Mouse (Mus musculus): ENCODE data around the gene Tceal1. TPM values are rescaled to one million over a fixed set of nuclear protein-coding genes. Genes with fewer than 3 reads are reported as not detected.
"Not testable (repeated sequence)": the region's sequence is repeated elsewhere in the genome, so short reads cannot be mapped to it uniquely, and the experiment has no call there.

Tceal1 gene
- total and polyA plus RNA-seq, 2 experiments = 0.23 to 0.28 TPM

DNA sequence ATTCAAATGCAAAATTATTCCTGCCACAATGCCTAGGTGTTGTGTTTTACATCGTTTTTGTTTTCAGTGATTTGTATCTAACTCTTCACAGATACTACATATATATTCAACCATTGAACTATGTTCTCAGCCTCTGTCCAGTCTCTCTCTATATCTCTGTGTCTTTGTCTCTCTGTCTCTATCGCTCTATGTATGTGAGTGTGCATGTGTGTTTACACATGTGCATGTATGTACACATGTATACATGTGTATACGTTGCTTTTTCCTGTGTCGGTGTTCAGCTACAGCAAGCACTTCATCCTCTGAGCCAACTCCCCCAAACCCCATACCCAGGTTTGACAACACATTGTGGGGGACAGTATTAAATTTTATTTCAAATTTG, 15.5 kb upstream of the Tceal1 start:
- H3K4me1 ChIP-seq (ENCODE audit: control insufficient read depth, insufficient read depth, low read length) = no peaks in the 10 kb centered on the region
- no peak for TF ChIP-seq CTCF (IDR thresholded peaks at IDR 0.05; ENCODE audit: low read depth, low read length)
- no peak for TF ChIP-seq POLR2A (IDR thresholded peaks at IDR 0.05; ENCODE audit: extremely low read depth, insufficient read depth, low read length)

DNA sequence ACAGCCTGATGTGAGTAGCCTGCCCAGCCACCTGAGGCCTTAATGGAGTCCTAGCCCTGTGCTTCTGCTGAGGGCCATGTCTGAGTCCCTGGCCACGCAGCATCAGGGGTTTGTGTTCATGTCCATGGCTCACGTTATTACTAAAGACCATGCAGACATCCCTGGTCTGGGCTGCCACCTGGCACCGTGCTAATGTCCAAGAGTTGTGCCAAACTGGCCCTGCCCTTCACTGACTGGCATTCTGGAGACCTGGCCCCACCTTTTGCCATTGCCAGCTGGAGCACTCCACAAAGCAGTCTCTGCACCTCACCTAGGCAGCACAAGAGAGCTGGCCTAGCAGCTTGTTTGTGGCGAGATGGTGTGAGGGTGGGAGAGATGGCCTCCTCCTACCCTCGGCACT, 14.6 kb upstream of the Tceal1 start:
- no peak overlapping the region for H3K9ac ChIP-seq (ENCODE audit: low read depth, low read length)
- H3K4me3 ChIP-seq (ENCODE audit: insufficient read depth, low read depth, low read length) = no peak overlapping the region
- no peak for DNase-seq (ENCODE audit: extremely low read depth, low read depth, low spot score)
- no peaks in the 10 kb centered on the region for H3K79me2 ChIP-seq (ENCODE audit: control insufficient read depth, insufficient read depth, low read length)
- H3K36me3 ChIP-seq (ENCODE audit: control insufficient read depth, insufficient read depth, low read length) = no peaks in the 10 kb centered on the region
- TF ChIP-seq POLR2A (IDR thresholded peaks at IDR 0.05; ENCODE audit: extremely low read depth, insufficient read depth, low read length) (no peak), CTCF (IDR thresholded peaks at IDR 0.05; ENCODE audit: low read depth, low read length) (no peak)
- no peak overlapping the region for H3K27ac ChIP-seq (replicated peaks; ENCODE audit: insufficient read depth, low read depth, low read length)
- 88% methylated on average over 5 of the region's 5 CpGs for WGBS
- H3K4me1 ChIP-seq (ENCODE audit: control insufficient read depth, insufficient read depth, low read length) = no peaks in the 10 kb centered on the region
- H3K27me3 ChIP-seq (ENCODE audit: control insufficient read depth, insufficient read depth, low read length) = no peaks in the 10 kb centered on the region

More for the DNA sequence above, 15.5 kb upstream of the Tceal1 start:
- no peak for DNase-seq (ENCODE audit: extremely low read depth, low read depth, low spot score)
- H3K9ac ChIP-seq (ENCODE audit: low read depth, low read length) = no peak overlapping the region
- no peaks in the 10 kb centered on the region for H3K27me3 ChIP-seq (ENCODE audit: control insufficient read depth, insufficient read depth, low read length)
- no peaks in the 10 kb centered on the region for H3K79me2 ChIP-seq (ENCODE audit: control insufficient read depth, insufficient read depth, low read length)
- H3K36me3 ChIP-seq (ENCODE audit: control insufficient read depth, insufficient read depth, low read length) = no peaks in the 10 kb centered on the region
- no peak overlapping the region for H3K27ac ChIP-seq (replicated peaks; ENCODE audit: insufficient read depth, low read depth, low read length)
- no peak overlapping the region for H3K4me3 ChIP-seq (ENCODE audit: insufficient read depth, low read depth, low read length)
- 83% methylated on average over 4 of the region's 4 CpGs for WGBS

DNA sequence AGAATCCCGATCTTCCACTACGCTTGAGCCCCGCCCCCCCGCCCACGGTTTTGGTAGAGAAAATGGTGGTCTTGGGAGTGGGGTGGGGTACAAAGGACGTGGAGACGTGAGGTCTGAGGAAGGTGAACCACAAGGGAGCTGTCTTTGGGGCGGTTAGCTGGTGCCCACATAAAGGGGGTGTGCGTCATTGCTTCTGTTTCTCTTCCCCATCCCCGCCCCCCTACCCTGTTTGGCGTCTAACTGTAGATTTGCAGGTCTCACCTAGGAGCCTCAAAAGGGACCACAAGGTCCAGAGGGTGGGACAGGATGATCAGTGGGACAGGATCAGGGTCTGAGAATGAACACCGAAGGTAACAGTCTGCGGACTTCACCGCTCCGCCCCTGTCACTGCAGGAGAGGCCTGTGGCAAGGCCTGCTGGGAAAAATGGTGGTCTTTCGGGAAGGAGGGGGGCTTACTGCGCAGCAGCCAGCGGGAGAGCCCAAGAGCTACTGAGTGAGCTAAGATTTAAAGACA, 443 bp downstream of the Tceal1 start:
- TF ChIP-seq CTCF (IDR thresholded peaks at IDR 0.05; ENCODE audit: low read depth, low read length) = no peak
- TF ChIP-seq POLR2A (IDR thresholded peaks at IDR 0.05; ENCODE audit: extremely low read depth, insufficient read depth, low read length) = no peak
- Histone ChIP-seq H3K27me3 (ENCODE audit: control insufficient read depth, insufficient read depth, low read length) (no peaks in the 10 kb centered on the region), H3K9ac (ENCODE audit: low read depth, low read length) (peak overlapping the region; percentile 75), H3K36me3 (ENCODE audit: control insufficient read depth, insufficient read depth, low read length) (no peaks in the 10 kb centered on the region), H3K27ac (replicated peaks; ENCODE audit: insufficient read depth, low read depth, low read length) (no peak overlapping the region), H3K4me1 (ENCODE audit: control insufficient read depth, insufficient read depth, low read length) (no peaks in the 10 kb centered on the region), H3K79me2 (ENCODE audit: control insufficient read depth, insufficient read depth, low read length) (no peaks in the 10 kb centered on the region), H3K4me3 (ENCODE audit: insufficient read depth, low read depth, low read length) (peak overlapping the region; percentile 60)
- no peak for DNase-seq (ENCODE audit: extremely low read depth, low read depth, low spot score)
- 2% methylated on average over 16 of the region's 18 CpGs for WGBS

DNA sequence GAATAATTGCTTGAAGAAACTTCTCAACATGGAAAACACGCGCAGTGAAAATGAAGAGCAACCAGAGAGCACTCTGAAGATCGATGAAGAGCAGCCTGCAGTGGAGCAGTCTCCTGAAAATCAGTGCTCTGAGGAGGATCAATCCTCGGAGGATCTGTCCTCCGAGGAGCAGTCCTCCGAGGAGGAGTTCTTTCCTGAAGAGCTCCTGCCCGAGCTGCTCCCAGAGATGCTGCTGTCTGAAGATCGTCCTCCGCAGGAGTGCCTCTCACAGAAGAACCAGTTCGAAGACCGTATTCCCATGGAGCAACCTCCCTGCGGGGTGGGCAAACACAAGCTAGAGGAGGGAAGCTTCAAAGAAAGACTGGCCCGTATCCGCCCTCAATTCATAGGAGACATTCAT, 1.0 kb downstream of the Tceal1 start:
- H3K4me1 ChIP-seq (ENCODE audit: control insufficient read depth, insufficient read depth, low read length) = no peaks in the 10 kb centered on the region
- WGBS = 30% methylated on average over 14 of the region's 14 CpGs
- no peak overlapping the region for H3K27ac ChIP-seq (replicated peaks; ENCODE audit: insufficient read depth, low read depth, low read length)
- no peaks in the 10 kb centered on the region for H3K79me2 ChIP-seq (ENCODE audit: control insufficient read depth, insufficient read depth, low read length)
- H3K36me3 ChIP-seq (ENCODE audit: control insufficient read depth, insufficient read depth, low read length) = no peaks in the 10 kb centered on the region
- peak overlapping the region; percentile 50; the same call in 1 of the 2 replicates for H3K9ac ChIP-seq (ENCODE audit: low read depth, low read length)
- H3K4me3 ChIP-seq (ENCODE audit: insufficient read depth, low read depth, low read length) = peak overlapping the region; percentile 60; the same call in 1 of the 2 replicates
- no peaks in the 10 kb centered on the region for H3K27me3 ChIP-seq (ENCODE audit: control insufficient read depth, insufficient read depth, low read length)
- TF ChIP-seq POLR2A (IDR thresholded peaks at IDR 0.05; ENCODE audit: extremely low read depth, insufficient read depth, low read length) = no peak
- no peak for TF ChIP-seq CTCF (IDR thresholded peaks at IDR 0.05; ENCODE audit: low read depth, low read length)
- DNase-seq (ENCODE audit: extremely low read depth, low read depth, low spot score) = no peak

DNA sequence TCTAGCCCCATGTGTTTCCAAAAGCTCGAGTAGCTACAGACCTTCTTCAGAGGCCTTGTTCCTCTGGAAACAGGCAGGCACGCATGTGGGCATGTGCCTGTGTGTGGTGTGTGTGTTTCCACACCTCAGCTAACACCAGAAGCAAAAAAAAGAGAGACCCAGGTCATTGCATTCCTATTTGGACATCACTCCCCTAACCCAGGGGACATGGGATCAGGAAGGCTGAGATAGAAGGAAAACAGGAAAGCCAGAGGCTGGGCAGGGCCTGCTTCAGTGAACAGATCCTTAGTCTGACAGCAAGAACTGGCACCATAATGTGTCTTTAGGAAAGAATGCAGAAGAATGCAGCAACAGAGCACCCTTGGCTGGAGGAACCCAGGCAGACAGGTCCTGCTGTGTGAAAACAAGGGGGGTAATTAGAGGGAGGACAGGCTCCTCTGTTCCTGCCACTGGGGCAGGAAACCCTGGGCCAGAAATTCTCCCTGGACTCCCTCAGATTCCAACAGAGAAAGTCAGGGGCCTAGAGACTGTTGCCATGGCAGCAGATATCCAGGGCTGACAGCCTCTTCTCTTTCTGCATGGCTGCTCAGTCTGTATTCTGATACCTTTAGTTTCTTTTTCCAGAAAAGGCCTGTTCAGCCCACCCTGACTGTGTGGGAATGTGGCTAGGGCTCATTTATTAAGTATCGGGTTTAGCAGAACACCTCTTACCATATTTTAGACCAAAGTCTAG, 7.1 kb downstream of the Tceal1 start:
- H3K4me3 ChIP-seq (ENCODE audit: insufficient read depth, low read depth, low read length); H3K4me1 ChIP-seq (ENCODE audit: control insufficient read depth, insufficient read depth, low read length); H3K79me2 ChIP-seq (ENCODE audit: control insufficient read depth, insufficient read depth, low read length); H3K27me3 ChIP-seq (ENCODE audit: control insufficient read depth, insufficient read depth, low read length); H3K27ac ChIP-seq (replicated peaks; ENCODE audit: insufficient read depth, low read depth, low read length); H3K36me3 ChIP-seq (ENCODE audit: control insufficient read depth, insufficient read depth, low read length); DNase-seq (ENCODE audit: extremely low read depth, low read depth, low spot score); H3K9ac ChIP-seq (ENCODE audit: low read depth, low read length): not testable (repeated sequence)
- WGBS = 91% methylated on average over 3 of the region's 3 CpGs

DNA sequence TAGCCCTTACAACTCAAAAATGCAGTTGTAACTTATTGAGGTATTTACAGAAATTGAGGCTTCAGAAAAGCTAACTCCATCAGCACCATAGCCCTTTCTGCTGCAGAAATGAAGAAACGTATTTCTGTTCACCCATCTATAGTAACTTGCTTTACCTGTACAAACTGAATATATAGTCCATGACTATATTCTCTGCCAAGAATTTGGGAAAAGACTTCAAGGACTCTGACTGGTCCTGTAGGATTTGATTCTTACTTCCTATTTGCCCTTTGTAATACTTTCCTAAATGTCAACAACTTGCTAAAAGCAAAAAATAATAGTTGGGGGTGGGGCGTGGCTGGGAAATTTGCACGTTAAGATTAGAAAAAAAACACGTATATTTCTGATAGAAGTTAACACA, 24.2 kb downstream of the Tceal1 start:
- Histone ChIP-seq H3K79me2 (ENCODE audit: control insufficient read depth, insufficient read depth, low read length) (no peaks in the 10 kb centered on the region), H3K27me3 (ENCODE audit: control insufficient read depth, insufficient read depth, low read length) (no peaks in the 10 kb centered on the region), H3K4me3 (ENCODE audit: insufficient read depth, low read depth, low read length) (no peak overlapping the region), H3K9ac (ENCODE audit: low read depth, low read length) (no peak overlapping the region), H3K4me1 (ENCODE audit: control insufficient read depth, insufficient read depth, low read length) (no peaks in the 10 kb centered on the region), H3K36me3 (ENCODE audit: control insufficient read depth, insufficient read depth, low read length) (peaks cover 12% of the 10 kb centered on the region), H3K27ac (replicated peaks; ENCODE audit: insufficient read depth, low read depth, low read length) (no peak overlapping the region)
- TF ChIP-seq CTCF (IDR thresholded peaks at IDR 0.05; ENCODE audit: low read depth, low read length) (no peak), POLR2A (IDR thresholded peaks at IDR 0.05; ENCODE audit: extremely low read depth, insufficient read depth, low read length) (no peak)
- DNase-seq (ENCODE audit: extremely low read depth, low read depth, low spot score) = no peak
- 86% methylated on average over 4 of the region's 4 CpGs for WGBS
